Mouse (Mus musculus): ENCODE measurements at regions not wholly inside any gene's neighbourhood (a gene's known extent, or its start where the extent isn't known, plus 50 kb on each side); places are given as distances from the start of the nearest gene placed in this dataset.

DNA sequence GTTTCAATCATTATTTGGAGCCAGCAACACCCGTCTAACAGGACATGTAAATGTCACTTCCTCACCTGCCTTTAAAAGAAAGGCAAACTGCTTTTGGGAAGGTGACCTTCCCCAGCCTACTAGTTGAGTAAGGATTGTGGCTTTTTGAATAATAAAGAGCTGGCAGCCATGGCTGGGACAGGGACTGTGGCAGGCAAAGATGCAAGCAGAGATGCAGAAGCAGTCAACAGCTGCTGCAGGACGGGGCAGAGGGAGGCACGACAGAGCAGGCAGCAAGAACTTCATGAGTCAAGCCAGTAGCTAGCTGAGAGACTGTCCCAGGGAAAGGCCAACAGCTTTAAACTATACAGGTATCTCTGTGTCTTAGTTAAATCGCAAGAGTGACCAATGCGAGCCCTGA lies 334.7 kb upstream of the Zfp462 start:
- no peak for DNase-seq (ENCODE audit: low spot score)

DNA sequence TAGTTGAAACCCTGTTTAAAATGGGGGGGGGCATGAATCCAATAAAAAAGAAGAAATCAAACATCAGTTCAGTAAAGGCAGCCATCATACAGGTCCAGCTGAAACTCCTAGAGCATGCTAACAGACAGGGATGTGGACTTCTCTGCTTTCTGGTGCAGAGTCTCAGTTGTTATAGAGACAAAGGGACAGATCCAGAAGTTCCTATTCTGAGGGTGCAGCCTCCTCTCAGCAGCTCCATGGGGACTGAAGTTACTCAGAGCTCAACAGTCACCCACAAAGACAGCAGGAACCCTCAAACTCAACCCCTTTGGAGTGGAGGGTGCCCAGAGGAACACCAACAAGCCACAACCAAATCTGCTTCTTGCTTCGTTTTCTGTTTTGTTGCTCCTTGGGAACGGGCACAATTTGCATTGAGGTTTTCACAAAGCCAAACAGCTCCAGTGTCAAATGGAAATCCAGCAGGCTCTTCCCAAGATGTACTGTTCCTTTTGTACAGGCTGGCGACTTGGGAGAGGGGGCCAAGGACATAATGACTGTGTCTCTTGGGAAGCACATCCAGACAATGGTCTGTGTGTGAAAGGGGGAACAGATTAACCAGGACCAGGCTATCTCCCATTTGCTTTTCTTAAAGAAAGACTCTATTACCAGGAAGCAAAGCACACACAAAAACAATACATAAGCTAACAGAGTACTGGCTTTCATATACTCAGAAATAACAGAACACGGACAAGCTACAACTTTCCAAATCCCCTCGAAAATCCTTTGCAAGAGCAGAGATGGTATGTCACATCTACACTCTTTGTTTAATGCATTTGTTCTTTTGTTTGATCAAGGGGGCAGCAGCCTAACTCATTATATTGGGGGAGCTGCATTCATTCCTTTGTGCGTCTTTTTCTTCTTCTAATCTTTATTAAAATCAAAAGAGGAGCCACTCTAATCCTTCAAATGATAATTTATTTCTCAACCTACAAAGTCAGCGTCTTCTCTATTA lies 332.6 kb upstream of the Zfp462 start:
- DNase-seq (ENCODE audit: low spot score), result no peak

DNA sequence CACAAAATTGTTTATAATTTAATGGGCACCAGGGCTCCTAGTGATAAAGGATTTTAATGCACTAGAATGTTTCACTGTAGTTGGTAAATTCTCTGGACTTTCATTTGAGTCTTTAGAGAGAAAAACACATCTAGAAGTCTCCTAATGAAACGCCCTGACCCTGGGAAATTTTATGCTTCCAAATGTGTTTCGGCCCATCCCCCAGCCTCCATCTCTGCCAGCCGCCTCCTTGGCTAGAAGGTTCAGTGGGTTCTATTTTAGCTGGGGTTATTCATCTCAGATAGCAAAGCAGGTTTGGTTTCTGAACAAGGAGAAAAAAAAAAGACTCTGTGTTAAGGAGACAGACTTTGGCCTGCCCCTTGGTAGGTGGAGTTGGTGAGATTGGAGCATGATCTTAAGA lies 331.8 kb upstream of the Zfp462 start:
- no peak for DNase-seq (ENCODE audit: low spot score)

DNA sequence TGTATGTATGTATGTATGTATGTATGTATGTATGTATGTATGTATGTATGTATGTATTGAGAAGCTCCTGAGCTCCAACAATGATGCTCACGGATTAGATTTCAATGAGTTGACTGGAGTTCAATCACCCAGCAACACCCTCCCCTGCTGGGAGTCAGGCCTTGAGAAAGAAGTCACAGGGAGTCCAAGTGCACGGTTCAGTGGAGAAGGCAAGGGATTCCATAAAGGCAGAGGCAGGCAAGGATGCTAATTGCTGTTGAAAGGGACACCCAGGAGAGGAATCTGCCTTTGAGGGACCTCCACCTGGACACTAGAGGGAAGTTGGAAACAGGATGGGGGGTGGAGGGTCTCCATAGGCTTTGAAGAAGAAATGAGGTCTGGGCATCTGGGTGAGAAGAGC lies 331.2 kb upstream of the Zfp462 start:
- no peak for DNase-seq (ENCODE audit: low spot score)

DNA sequence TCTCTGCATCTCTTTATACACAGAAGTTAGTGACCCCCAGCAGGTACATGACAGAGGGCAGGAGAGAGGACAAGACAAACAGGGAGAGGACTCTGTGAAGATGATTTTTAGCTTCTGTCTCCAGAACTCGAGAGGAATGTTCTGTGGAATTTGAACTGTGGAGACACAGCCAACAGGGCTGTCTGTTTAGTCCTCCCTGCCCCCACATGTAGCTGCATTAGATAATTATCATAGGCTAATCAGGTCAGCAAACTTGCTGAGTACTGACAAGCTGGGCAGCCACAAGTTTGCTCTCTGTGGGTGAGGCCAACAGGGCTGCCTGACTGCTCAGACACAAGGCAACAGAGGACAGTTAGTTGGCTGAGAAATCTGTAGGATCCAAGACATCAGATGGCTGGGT lies 329.0 kb upstream of the Zfp462 start:
- no peak for DNase-seq (ENCODE audit: low spot score)

DNA sequence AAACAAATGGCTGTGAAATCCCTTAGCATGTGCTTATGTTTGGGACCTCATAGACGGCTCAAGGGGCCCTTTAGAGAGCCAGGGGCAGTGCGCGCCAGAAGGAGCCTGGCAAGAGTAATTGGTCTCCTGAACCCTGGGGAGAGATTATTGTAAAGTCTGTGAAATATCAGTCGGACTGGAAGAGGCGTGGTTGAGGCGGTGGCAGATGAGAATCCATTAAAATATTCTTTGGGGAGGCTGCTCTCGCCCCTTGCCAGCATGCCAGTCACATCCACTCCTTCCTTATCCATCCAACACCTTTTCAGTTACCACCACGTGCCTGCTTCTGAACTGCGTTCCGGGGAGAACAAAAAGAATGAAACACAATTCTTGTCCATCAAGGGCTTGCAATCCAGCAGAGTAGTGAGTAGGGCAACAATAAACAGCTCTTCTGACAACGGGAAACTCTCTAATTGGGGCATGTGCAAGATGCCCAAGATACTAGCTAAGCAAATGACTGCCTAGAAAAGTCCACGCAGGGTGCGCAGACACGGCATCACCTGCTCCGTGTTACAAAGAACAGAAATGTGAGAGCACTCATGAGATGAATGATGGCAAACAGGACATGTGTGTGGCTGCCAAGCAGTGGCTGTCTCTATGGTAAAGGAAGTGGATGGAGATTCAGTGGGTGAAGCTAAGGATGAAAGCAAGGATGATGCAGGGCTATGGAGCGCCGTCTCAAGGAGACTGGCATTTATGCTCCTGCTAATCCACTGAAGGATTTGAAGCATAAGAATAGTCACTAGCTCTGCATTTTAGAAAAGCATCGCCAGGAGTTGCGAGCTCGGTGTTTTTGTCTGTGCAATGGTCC lies 320.6 kb upstream of the Zfp462 start:
- no peak for DNase-seq (ENCODE audit: low spot score)

DNA sequence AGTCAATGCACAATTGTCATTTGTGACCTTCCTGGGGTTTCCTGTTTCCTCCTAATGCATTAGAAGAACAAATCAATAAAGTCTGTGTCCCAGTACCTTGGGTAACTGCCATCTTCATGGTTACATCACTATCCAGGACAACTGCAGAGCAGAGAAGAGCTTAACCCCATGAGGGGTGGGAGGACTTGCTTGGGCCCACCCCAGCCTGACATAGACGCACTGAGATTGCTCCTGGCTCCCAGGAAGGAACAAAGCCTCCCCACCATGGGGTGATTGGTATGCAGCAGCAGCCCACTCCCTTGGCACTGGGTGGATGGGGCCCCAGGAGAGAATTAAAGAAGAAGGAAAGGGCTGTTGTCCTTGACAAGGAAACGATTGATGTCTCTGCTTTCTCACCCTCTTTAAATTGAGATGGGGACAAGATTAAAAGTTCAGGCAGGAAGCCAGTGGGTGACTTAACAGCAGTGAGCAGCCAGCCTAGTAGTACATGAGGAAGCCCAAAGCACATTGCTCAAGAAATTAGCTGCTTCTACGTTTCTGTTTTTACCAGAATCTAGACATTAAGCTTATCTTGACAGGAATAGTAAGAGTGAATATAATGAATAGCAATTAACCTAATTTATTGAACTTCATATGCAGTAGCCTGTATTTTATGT lies 307.7 kb upstream of the Zfp462 start:
- DNase-seq (ENCODE audit: low spot score), result no peak

DNA sequence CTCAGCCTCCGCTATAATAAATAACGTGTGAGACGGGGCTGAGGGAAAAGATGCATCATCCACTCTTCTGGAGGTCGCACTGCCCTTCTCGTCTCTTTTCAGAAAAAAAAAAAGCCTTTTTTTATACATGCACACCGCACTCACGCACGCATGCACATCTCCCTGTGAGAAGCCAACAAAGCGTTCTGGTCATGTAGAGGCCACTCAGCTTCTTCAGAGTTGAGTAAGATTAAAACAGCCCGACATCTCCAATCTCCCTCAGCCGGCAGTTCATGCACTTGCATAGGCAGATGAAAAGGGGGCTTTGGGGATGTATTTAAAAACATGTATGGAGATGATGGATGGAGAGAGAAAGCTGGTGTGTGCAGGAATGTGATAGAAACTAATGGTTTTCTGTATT lies 298.8 kb upstream of the Zfp462 start:
- DNase-seq (ENCODE audit: low spot score), result no peak

DNA sequence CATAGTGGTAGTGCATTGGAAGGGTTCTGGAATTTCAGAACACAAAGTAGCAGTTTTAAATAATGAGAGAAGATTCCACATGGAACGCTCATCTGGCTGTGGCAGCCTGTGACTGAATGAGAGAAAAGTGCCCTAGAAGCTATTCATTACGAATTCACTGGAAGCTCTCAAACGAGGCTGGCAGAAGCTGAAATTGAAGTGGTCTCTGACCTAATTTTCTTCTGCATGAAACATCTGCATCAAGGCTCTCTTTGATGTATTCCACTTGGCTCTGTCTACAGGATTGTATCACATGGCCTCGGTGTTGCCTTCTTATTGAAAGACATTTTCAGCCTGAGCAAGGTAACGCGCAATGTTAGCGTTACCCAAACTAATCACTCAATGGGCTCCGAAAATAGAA lies 298.4 kb upstream of the Zfp462 start:
- no peak for DNase-seq (ENCODE audit: low spot score)

DNA sequence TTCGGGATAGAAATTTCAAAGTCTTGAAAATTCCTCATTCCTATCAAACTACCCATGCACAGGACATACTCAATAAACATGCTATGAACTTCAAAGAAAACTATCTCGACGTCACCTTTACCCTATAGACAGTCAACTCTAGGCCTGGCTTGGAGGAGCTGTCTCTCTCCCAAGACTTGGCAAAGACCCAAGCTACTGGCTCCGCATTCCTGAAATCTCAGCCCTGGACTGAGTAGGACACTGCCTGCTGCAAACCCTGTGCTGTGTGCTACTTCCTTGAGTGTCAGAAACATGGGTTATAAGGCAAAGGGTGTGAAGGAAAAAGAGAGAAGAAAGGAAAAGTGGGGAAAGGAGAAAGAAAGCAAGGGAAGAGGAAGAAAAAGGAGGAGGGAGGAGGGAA lies 296.6 kb upstream of the Zfp462 start:
- no peak for DNase-seq (ENCODE audit: low spot score)

DNA sequence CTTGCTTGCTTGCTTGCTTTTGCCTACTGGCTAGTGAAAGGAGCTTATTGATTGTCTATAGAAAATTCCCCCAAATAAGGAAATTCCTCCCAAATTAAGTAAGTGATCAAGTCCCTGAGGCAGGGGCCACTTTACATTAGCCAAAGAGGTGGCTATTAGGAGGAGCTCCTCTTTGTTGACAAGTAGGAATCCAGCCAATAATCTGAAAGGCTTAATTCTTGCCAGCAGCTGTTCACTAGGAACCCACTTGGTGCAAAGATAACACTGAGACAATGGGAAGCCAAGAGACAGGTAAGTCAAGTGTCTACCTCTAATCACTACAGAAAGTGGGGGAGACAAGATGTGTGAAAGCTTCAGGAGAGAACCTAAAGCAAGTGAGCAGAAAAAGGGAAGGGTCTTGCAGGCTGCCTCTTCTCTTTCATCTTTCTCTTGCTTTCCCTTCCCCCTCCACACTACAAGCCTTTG lies 293.2 kb upstream of the Zfp462 start:
- DNase-seq (ENCODE audit: low spot score), result no peak

DNA sequence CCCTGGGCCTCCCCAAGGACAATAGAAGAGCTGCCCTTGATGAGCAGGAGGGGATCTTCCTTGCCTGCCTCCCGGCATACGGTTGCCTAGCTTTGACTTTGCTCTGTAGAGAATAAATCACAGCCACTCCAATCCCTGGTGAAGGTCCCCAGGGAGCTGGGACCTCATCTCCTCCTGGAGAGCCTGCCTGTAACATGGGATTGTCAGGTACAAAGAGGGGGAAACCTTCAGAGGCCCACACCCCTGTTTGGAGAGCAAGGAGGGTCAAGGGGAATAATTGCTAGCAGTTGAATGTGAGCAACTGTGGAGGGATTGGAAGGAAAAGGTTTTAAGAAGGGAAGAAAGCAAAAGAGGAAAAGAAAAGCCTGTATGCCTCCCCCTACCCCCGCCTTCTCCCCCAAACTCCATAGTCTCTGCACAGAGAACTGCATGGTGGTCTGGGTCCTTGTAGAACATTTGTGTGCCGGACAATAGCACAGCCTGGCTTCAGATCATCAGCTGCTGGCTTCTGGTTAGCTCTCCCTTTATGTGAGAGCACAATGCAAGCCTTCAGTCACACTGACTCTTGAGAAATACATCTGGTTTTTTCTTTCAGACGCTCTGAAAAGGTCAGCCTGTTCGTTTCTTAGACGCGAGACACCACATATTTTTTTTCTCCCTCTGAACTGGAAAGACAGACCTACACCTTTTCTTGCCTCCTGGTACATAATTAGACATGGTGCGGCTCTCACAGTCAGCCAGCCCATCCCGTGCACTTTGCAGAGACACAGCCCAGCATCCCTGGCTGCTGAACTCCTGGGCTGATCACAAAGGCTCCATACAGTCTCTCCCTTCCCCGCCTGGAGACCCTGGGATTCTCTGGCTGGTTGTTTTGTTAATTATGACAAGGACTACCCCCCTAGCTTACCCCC lies 292.5 kb upstream of the Zfp462 start:
- DNase-seq (ENCODE audit: low spot score), result no peak

DNA sequence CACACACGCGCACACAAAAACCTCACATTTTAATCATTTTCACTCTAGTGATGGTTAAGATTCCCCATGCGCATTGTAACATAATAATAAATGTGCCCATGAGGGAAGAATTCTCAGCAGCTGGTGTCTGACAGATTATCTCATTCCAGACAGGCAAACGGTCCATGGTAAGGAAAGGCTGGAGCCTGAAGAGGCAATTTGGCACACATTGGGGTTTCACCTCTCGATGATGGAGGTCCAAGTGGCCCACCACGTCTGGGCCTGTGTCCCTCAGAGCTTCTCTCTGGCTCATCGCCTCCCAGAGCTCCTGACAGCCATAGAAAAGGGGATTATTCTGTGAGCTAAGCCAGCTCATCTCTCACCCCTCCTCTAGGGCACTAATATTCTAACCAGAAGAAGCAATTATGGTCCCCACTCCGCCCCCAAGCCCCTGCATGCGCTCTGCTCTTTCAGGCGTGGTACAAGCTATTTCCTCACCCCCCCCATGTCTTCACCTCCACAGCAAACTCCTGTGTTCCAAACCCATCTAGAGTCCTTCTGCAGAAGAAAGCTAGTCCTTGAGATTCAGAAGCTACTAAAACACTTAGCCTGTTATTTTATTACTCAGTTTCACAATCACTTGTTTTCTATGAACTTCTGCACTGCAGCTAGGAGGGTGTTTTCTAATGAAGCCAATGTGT lies 291.6 kb upstream of the Zfp462 start:
- no peak for DNase-seq (ENCODE audit: low spot score)
